Mouse (Mus musculus): Measurements from ENCODE around the gene Narfl.

- TF ChIP-seq POLR2A (IDR thresholded peaks at IDR 0.05; ENCODE audit: insufficient read length, low read depth) = no peak
- TF ChIP-seq MAX (IDR thresholded peaks at IDR 0.05; ENCODE audit: low read depth) = no peak
- no peak for TF ChIP-seq CEBPB (IDR thresholded peaks at IDR 0.05; ENCODE audit: insufficient read depth, poor library complexity, severe bottlenecking)
- TF ChIP-seq E2F4 (IDR thresholded peaks at IDR 0.05; ENCODE audit: insufficient read depth) = no peak
Observed at GRCm38 (mm10) chr17:25817662-25818061, 44.1 kb downstream of the Narfl start.

Measured in myocyte (in vitro differentiated cells).